Mouse (Mus musculus) embryonic facial prominence, embryonic 11.5 days (tissue): ENCODE results near the gene Mthfsd. TPM values are rescaled to one million over a fixed set of nuclear protein-coding genes. Genes with fewer than 3 reads are reported as not detected.

ENCODE experiments used
- ATAC-seq: fragments of 200-750 bp; cut with Nextera tagmentation; replicated peaks from 2 replicates; pipeline ENCODE4 v1.8.0; 2017; ENCODE audit warnings: low read depth; ENCODE audit not compliant: insufficient number of reproducible peaks, low FRiP score, low TSS enrichment
- DNase-seq: peaks from one replicate; pipeline ENCODE4 v3.0.0-alpha.2; 2015; ENCODE audit warnings: low spot score
- H3K27ac ChIP-seq: fragments of 300-500 bp; sonication (generic); replicated peaks from 2 replicates; pipeline ENCODE4 v1.5.1; 2014; ENCODE audit warnings: mild to moderate bottlenecking, low read depth, low read length, control low read depth
- H3K27me3 ChIP-seq: fragments of 300-500 bp; sonication (generic); 2 replicates; pipeline ENCODE4 v1.6.1; 2014; ENCODE audit warnings: mild to moderate bottlenecking, low read length, moderate library complexity, mixed read lengths; ENCODE audit not compliant: control insufficient read depth, insufficient read depth
- H3K36me3 ChIP-seq: fragments of 300-500 bp; sonication (generic); replicated peaks from 2 replicates; pipeline ENCODE4 v1.6.1; 2014; ENCODE audit warnings: low read depth, mild to moderate bottlenecking, low read length, moderate library complexity, mixed read lengths; ENCODE audit not compliant: control insufficient read depth, insufficient read depth
- H3K4me1 ChIP-seq: fragments of 300-500 bp; sonication (generic); 2 replicates; pipeline ENCODE4 v1.6.1; 2014; ENCODE audit warnings: low read length, mixed read lengths; ENCODE audit not compliant: control insufficient read depth, insufficient read depth
- H3K4me2 ChIP-seq: fragments of 300-500 bp; sonication (generic); 2 replicates; pipeline ENCODE4 v1.6.1; 2014; ENCODE audit warnings: low read depth, mild to moderate bottlenecking, control low read depth, low read length, moderate library complexity
- H3K4me3 ChIP-seq: fragments of 300-500 bp; sonication (generic); 2 replicates; pipeline ENCODE4 v1.5.1; 2014; ENCODE audit warnings: low read depth, low read length, control low read depth
- H3K9ac ChIP-seq: fragments of 300-500 bp; sonication (generic); replicated peaks from 2 replicates; pipeline ENCODE4 v1.6.1; 2014; ENCODE audit warnings: mild to moderate bottlenecking, control low read depth, low read length
- H3K9me3 ChIP-seq: fragments of 300-500 bp; sonication (generic); replicated peaks from 2 replicates; pipeline ENCODE4 v1.6.1; 2016; ENCODE audit warnings: mild to moderate bottlenecking, low read length, inconsistent platforms, mixed read lengths; ENCODE audit not compliant: control insufficient read depth
- WGBS: fragments of 180-500 bp; shearing (Covaris S2); extraction: QIAGEN DNeasy Blood & Tissue Kit; methylation state at CpG from one replicate; pipeline ENCODE4 v1.1.7; 2014; 5-methylcytosine and 5-hydroxymethylcytosine counted together
- polyA plus RNA-seq: library from polyadenylated mRNA; unstranded; fragments of >200 nt; fragmentation: Nextera tagmentation; extraction: Ambion mirVana; gene quantifications from 2 replicates; pipeline ENCODE4 v1.2.1, GENCODE M21; 2014

Mthfsd gene
- polyA plus RNA-seq, 1 experiment from 2014 or later = 50.0 TPM

GRCm38 (mm10) chr8:121126694-121127093 lies 18.5 kb upstream of the Mthfsd start:
- 0 out of 2 replicates have a peak overlapping the region, but pooled peaks have one; percentile 13 for H3K27ac ChIP-seq
- H3K36me3 ChIP-seq = no peaks in the 10 kb centered on the region
- DNase-seq = peak; percentile 8
- H3K9me3 ChIP-seq = no peaks in the 10 kb centered on the region
- H3K4me3 ChIP-seq = no peak overlapping the region
- peaks cover 75% of the 10 kb centered on the region for H3K27me3 ChIP-seq
- peaks cover 15% of the 10 kb centered on the region for H3K4me1 ChIP-seq
- no peak for ATAC-seq
- peak overlapping the region; percentile 18; the same call in 1 of the 2 replicates for H3K9ac ChIP-seq
- H3K4me2 ChIP-seq = peak overlapping the region; percentile 21; the same call in 1 of the 2 replicates
- WGBS = 2% methylated on average over 6 of the region's 6 CpGs

GRCm38 (mm10) chr8:121126191-121126590 lies 18.0 kb upstream of the Mthfsd start:
- DNase-seq (no peak), ATAC-seq (no peak)
- 0 out of 2 replicates have a peak overlapping the region, but pooled peaks have one; percentile 13 for H3K27ac ChIP-seq
- no peaks in the 10 kb centered on the region for H3K36me3 ChIP-seq
- peak overlapping the region; percentile 18; the same call in 1 of the 2 replicates for H3K9ac ChIP-seq
- H3K4me3 ChIP-seq = peak overlapping the region; percentile 25
- H3K9me3 ChIP-seq = no peaks in the 10 kb centered on the region
- 4% methylated on average over 6 of the region's 6 CpGs for WGBS
- H3K4me2 ChIP-seq = peak overlapping the region; percentile 47
- H3K4me1 ChIP-seq = peaks cover 15% of the 10 kb centered on the region
- H3K27me3 ChIP-seq = peaks cover 79% of the 10 kb centered on the region

- peaks cover 84% of the 10 kb centered on the region for H3K27me3 ChIP-seq
- ATAC-seq (peak; percentile 76; the same call in 1 of the 2 replicates), DNase-seq (peak; percentile 93)
- H3K9ac ChIP-seq = no peak overlapping the region
- 0 out of 2 replicates have a peak overlapping the region, but pooled peaks have one; percentile 28 for H3K27ac ChIP-seq
- WGBS = 1% methylated on average over 35 of the region's 36 CpGs
- H3K4me2 ChIP-seq = peak overlapping the region; percentile 47
- H3K9me3 ChIP-seq = no peaks in the 10 kb centered on the region
- peaks cover 15% of the 10 kb centered on the region for H3K4me1 ChIP-seq
- H3K4me3 ChIP-seq = peak overlapping the region; percentile 25
- H3K36me3 ChIP-seq = no peaks in the 10 kb centered on the region
Observed at GRCm38 (mm10) chr8:121125311-121125876, 17.2 kb upstream of the Mthfsd start.

GRCm38 (mm10) chr8:121124547-121125239 lies 16.5 kb upstream of the Mthfsd start:
- ATAC-seq (0 out of 2 replicates have a peak, but pooled peaks have one; percentile 4), DNase-seq (peak; percentile 24)
- H3K4me3 ChIP-seq = peak overlapping the region; percentile 25; the same call in 1 of the 2 replicates
- H3K9me3 ChIP-seq = no peaks in the 10 kb centered on the region
- peaks cover 15% of the 10 kb centered on the region for H3K4me1 ChIP-seq
- H3K27me3 ChIP-seq = peaks cover 80% of the 10 kb centered on the region
- WGBS = 2% methylated on average over 17 of the region's 17 CpGs
- peak overlapping the region; percentile 47 for H3K4me2 ChIP-seq
- no peaks in the 10 kb centered on the region for H3K36me3 ChIP-seq
- 0 out of 2 replicates have a peak overlapping the region, but pooled peaks have one; percentile 6 for H3K9ac ChIP-seq
- 0 out of 2 replicates have a peak overlapping the region, but pooled peaks have one; percentile 4 for H3K27ac ChIP-seq

GRCm38 (mm10) chr8:121123113-121123512 lies 14.9 kb upstream of the Mthfsd start:
- no peak overlapping the region for H3K27ac ChIP-seq
- no peak overlapping the region for H3K4me3 ChIP-seq
- DNase-seq = no peak
- peaks cover 75% of the 10 kb centered on the region for H3K27me3 ChIP-seq
- H3K9me3 ChIP-seq = no peaks in the 10 kb centered on the region
- no peaks in the 10 kb centered on the region for H3K36me3 ChIP-seq
- H3K9ac ChIP-seq = no peak overlapping the region
- no peak for ATAC-seq
- WGBS = 43% methylated on average over 2 of the region's 2 CpGs
- peaks cover 8% of the 10 kb centered on the region for H3K4me1 ChIP-seq
- H3K4me2 ChIP-seq = no peak overlapping the region

GRCm38 (mm10) chr8:121122368-121122767 lies 14.2 kb upstream of the Mthfsd start:
- Histone ChIP-seq H3K9me3 (no peaks in the 10 kb centered on the region), H3K4me3 (no peak overlapping the region), H3K36me3 (no peaks in the 10 kb centered on the region), H3K27ac (no peak overlapping the region), H3K4me2 (peak overlapping the region; percentile 21; the same call in 1 of the 2 replicates), H3K27me3 (peaks cover 76% of the 10 kb centered on the region), H3K9ac (no peak overlapping the region), H3K4me1 (peaks cover 11% of the 10 kb centered on the region)
- no peak for ATAC-seq
- no peak for DNase-seq
- 10% methylated on average over 7 of the region's 7 CpGs for WGBS

- Histone ChIP-seq H3K4me3 (peak overlapping the region; percentile 5; the same call in 1 of the 2 replicates), H3K27ac (no peak overlapping the region), H3K9me3 (no peaks in the 10 kb centered on the region), H3K9ac (no peak overlapping the region), H3K4me2 (peak overlapping the region; percentile 21), H3K36me3 (no peaks in the 10 kb centered on the region), H3K27me3 (peaks cover 76% of the 10 kb centered on the region), H3K4me1 (peaks cover 12% of the 10 kb centered on the region)
- 13% methylated on average over 8 of the region's 8 CpGs for WGBS
- ATAC-seq = no peak
- DNase-seq = no peak
Observed at GRCm38 (mm10) chr8:121121704-121122103, 13.5 kb upstream of the Mthfsd start.
